Mouse (Mus musculus): ENCODE data around the gene Zbtb48. TPM values are rescaled to one million over a fixed set of nuclear protein-coding genes. Genes with fewer than 3 reads are reported as not detected.
A peak's percentile ranks its signal among the peaks of the same experiment; 100 is the strongest.
"Not testable (repeated sequence)": the region's sequence is repeated elsewhere in the genome, so short reads cannot be mapped to it uniquely, and the experiment has no call there.

The Zbtb48 gene
- total RNA-seq, 2 experiments from 2014 or later = 13.6 to 15.5 TPM

- DNase-seq (ENCODE audit: low spot score in 2 of 2) = not testable (repeated sequence)
- intact Hi-C loops (cut with DNase I) = loop anchor here (2.0 kb wide), 1 partner anchor 56 kb away; no protein-coding TSS in a partner anchor
These were observed 9.0 kb upstream of the Zbtb48 start for GRCm38 (mm10) chr4:152036464-152036863.

- no peak for DNase-seq (ENCODE audit: low spot score in 2 of 2)
- intact Hi-C loops (cut with DNase I) = no loop called here
These were observed 5.5 kb upstream of the Zbtb48 start for GRCm38 (mm10) chr4:152032922-152033321.

- intact Hi-C loops (cut with DNase I) = loop anchor here (5.0 kb wide), 1 partner anchor 48 kb away; no protein-coding TSS in a partner anchor
- DNase-seq (ENCODE audit: low spot score in 2 of 2) = no peak
These were observed 2.5 kb upstream of the Zbtb48 start for GRCm38 (mm10) chr4:152029997-152030396.

- no peak for DNase-seq (ENCODE audit: low spot score in 2 of 2)
- intact Hi-C loops (cut with DNase I) = loop anchor here (5.0 kb wide), 1 partner anchor 47 kb away; no protein-coding TSS in a partner anchor
These were observed 1.6 kb upstream of the Zbtb48 start for GRCm38 (mm10) chr4:152029087-152029486.

GRCm38 (mm10) chr4:152028456-152028855 lies 985 bp upstream of the Zbtb48 start:
- DNase-seq (ENCODE audit: low spot score in 2 of 2) = no peak
- intact Hi-C loops (cut with DNase I) = loop anchor here (5.0 kb wide), 1 partner anchor 46 kb away; no protein-coding TSS in a partner anchor

GRCm38 (mm10) chr4:152026751-152027508 lies 541 bp downstream of the Zbtb48 start:
- intact Hi-C loops (cut with DNase I) = loop anchor here (2.0 to 5.0 kb wide), 2 partner anchors 18 to 45 kb away; partner anchors contain the start of gene Klhl21
- DNase-seq (ENCODE audit: low spot score in 2 of 2) = no peak

- no peak for DNase-seq (ENCODE audit: low spot score in 2 of 2)
- intact Hi-C loops (cut with DNase I) = no loop called here
These were observed 2.9 kb downstream of the Zbtb48 start for GRCm38 (mm10) chr4:152024525-152024924.

GRCm38 (mm10) chr4:152022506-152022905 lies 5.0 kb downstream of the Zbtb48 start:
- peak in 1 of 2 experiments; percentile 52 for DNase-seq (ENCODE audit: low spot score in 2 of 2)

GRCm38 (mm10) chr4:152021568-152022097 lies 5.8 kb downstream of the Zbtb48 start:
- no peak for DNase-seq (ENCODE audit: low spot score in 2 of 2)
- intact Hi-C loops (cut with DNase I) = no loop called here

More at GRCm38 (mm10) chr4:152022506-152022905, 5.0 kb downstream of the Zbtb48 start:
- intact Hi-C loops (cut with DNase I) = no loop called here

GRCm38 (mm10) chr4:152020024-152020423 lies 7.4 kb downstream of the Zbtb48 start:
- intact Hi-C loops (cut with DNase I) = no loop called here
- DNase-seq (ENCODE audit: low spot score in 2 of 2) = no peak

- DNase-seq (ENCODE audit: low spot score in 2 of 2) = no peak
- intact Hi-C loops (cut with DNase I) = no loop called here
These were observed 8.4 kb downstream of the Zbtb48 start for GRCm38 (mm10) chr4:152019073-152019472.

- intact Hi-C loops (cut with DNase I) = no loop called here
- no peak for DNase-seq (ENCODE audit: low spot score in 2 of 2)
These were observed 14.2 kb downstream of the Zbtb48 start for GRCm38 (mm10) chr4:152013036-152013813.

GRCm38 (mm10) chr4:152012109-152012508 lies 15.4 kb downstream of the Zbtb48 start:
- intact Hi-C loops (cut with DNase I) = no loop called here
- DNase-seq (ENCODE audit: low spot score in 2 of 2) = no peak

GRCm38 (mm10) chr4:152011171-152011760 lies 16.2 kb downstream of the Zbtb48 start:
- no peak for DNase-seq (ENCODE audit: low spot score in 2 of 2)
- intact Hi-C loops (cut with DNase I) = loop anchor here (2.0 kb wide), 1 partner anchor 22 kb away; the partner anchor contains the start of gene Thap3

GRCm38 (mm10) chr4:152010707-152011134 lies 16.8 kb downstream of the Zbtb48 start:
- intact Hi-C loops (cut with DNase I) = loop anchor here (2.0 kb wide), 1 partner anchor 22 kb away; the partner anchor contains the start of gene Thap3
- DNase-seq (ENCODE audit: low spot score in 2 of 2) = no peak

GRCm38 (mm10) chr4:152010091-152010706 lies 17.3 kb downstream of the Zbtb48 start:
- intact Hi-C loops (cut with DNase I) = loop anchor here (2.0 kb wide), 1 partner anchor 21 kb away; the partner anchor contains the start of gene Thap3
- peak in 1 of 2 experiments; percentile 47 for DNase-seq (ENCODE audit: low spot score in 2 of 2)

- peak; percentile 88 to 89 for DNase-seq (ENCODE audit: low spot score in 2 of 2)
- intact Hi-C loops (cut with DNase I) = loop anchor here (2.0 kb wide), 2 partner anchors 17 to 21 kb away; partner anchors contain the start of genes Thap3 and Zbtb48
These were observed 18.1 kb downstream of the Zbtb48 start for GRCm38 (mm10) chr4:152009076-152010051.

All from left cerebral cortex, postnatal 25 days (tissue).